Mouse (Mus musculus): ENCODE measurements at regions not wholly inside any gene's neighbourhood (a gene's known extent, or its start where the extent isn't known, plus 50 kb on each side); places are given as distances from the start of the nearest gene placed in this dataset.

DNA sequence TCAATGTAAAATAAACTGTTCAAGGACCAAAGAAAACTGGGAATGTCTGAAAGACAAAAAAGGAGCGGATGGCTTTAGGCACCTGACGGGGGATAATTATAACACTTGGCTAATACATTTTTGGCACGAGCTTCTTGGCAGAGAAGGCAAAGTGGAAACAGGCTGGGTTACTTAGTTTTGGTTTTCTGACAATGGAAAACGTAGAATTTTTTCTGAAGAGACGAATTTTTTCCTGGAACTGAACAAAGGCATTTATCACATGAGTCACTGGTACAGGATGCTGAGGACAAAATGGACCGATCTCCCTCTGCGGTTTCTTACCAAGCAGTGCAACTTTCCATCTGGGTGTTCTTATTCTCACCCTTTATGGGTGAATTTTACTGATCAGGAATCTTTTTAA, 143.2 kb upstream of the Slit3 start:
- Histone ChIP-seq H3K9me3 (ENCODE audit: control insufficient read depth, low read length) (no peaks in the 10 kb centered on the region), H3K4me1 (ENCODE audit: control insufficient read depth, insufficient read depth, low read length) (peaks cover under 1% of the 10 kb centered on the region; the same call in 1 of the 2 replicates), H3K4me2 (replicated peaks; ENCODE audit: low read depth, low read length, severe bottlenecking) (no peak overlapping the region), H3K27me3 (ENCODE audit: control insufficient read depth, insufficient read depth, low read length) (no peaks in the 10 kb centered on the region), H3K36me3 (ENCODE audit: control insufficient read depth, insufficient read depth, low read length) (no peaks in the 10 kb centered on the region), H3K27ac (replicated peaks; ENCODE audit: low read depth, low read length) (no peak overlapping the region), H3K9ac (ENCODE audit: low read depth, low read length, severe bottlenecking) (no peak overlapping the region), H3K4me3 (replicated peaks; ENCODE audit: low read length) (no peak overlapping the region)
- WGBS = 72% methylated on average over 7 of the region's 7 CpGs
- DNase-seq (ENCODE audit: low spot score) (no peak), ATAC-seq (ENCODE audit: low FRiP score, low read depth) (no peak)
- TF ChIP-seq POLR2A (IDR thresholded peaks at IDR 0.05; ENCODE audit: borderline replicate concordance, extremely low read depth, insufficient read depth, insufficient read length) = no peak

DNA sequence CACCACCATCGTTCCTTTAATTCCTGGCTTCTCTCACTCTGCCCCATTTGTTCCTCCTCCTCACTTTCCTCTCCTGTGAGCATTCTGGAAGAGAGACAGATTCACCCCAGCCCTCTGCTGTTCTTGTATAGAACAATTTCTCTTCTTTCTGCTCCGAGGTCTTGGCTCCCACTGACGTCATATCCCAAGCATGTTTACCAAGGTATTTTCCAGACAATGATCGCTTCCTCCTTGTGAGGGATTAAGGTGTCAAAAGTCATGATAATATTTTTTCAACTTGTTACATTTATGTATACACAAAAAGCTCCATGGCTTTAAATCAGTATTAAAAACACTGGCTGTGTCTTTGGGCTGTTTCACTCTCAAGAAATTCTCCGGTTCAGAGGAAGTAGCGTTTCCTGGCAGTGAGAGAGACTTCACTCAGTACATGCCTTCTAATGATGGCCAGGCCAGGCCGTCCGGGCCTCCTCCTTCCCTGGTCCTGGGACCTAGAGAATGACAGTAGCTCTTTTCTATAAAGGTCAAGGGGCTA, 142.4 kb upstream of the Spdl1 start:
- no peak for ATAC-seq (ENCODE audit: low FRiP score, low read depth)

DNA sequence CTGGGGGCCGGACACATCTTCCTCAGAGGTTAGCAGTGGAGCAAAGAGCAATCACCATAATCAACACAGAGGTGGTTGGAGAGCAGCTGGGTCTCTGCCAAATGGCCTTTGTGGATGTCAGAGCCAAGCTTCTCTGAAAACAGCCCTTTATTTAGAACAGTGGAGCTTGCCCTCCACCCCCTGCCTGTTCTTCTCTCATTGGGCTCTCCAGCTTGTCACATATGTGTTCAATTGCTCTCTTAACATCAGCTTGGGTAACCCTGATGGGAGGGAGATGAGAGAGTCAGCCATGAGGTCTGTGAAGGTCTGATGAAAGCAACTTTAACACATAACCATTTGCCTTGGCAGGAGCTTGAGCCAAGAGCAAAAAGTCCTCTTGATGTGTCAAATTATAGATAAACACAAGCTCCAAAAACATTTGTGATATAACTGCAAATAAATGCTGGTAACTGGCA, 140.1 kb upstream of the Spdl1 start:
- WGBS = 19% methylated on average over 1 of the region's 1 CpGs
- no peaks in the 10 kb centered on the region for H3K4me1 ChIP-seq (ENCODE audit: control insufficient read depth, insufficient read depth, low read length)
- DNase-seq (ENCODE audit: low spot score) = no peak
- H3K9me3 ChIP-seq (ENCODE audit: control insufficient read depth, low read length) = no peaks in the 10 kb centered on the region
- no peak overlapping the region for H3K9ac ChIP-seq (ENCODE audit: low read depth, low read length, severe bottlenecking)
- TF ChIP-seq POLR2A (IDR thresholded peaks at IDR 0.05; ENCODE audit: borderline replicate concordance, extremely low read depth, insufficient read depth, insufficient read length) = no peak
- ATAC-seq (ENCODE audit: low FRiP score, low read depth) = no peak
- no peak overlapping the region for H3K27ac ChIP-seq (replicated peaks; ENCODE audit: low read depth, low read length)
- H3K36me3 ChIP-seq (ENCODE audit: control insufficient read depth, insufficient read depth, low read length) = no peaks in the 10 kb centered on the region
- H3K27me3 ChIP-seq (ENCODE audit: control insufficient read depth, insufficient read depth, low read length) = no peaks in the 10 kb centered on the region
- H3K4me2 ChIP-seq (replicated peaks; ENCODE audit: low read depth, low read length, severe bottlenecking) = no peak overlapping the region
- no peak overlapping the region for H3K4me3 ChIP-seq (replicated peaks; ENCODE audit: low read length)

More for the DNA sequence above, 142.4 kb upstream of the Spdl1 start:
- DNase-seq (ENCODE audit: low spot score) = no peak
- no peak for TF ChIP-seq POLR2A (IDR thresholded peaks at IDR 0.05; ENCODE audit: borderline replicate concordance, extremely low read depth, insufficient read depth, insufficient read length)
- no peaks in the 10 kb centered on the region for H3K36me3 ChIP-seq (ENCODE audit: control insufficient read depth, insufficient read depth, low read length)
- WGBS = 70% methylated on average over 8 of the region's 8 CpGs
- H3K9ac ChIP-seq (ENCODE audit: low read depth, low read length, severe bottlenecking) = no peak overlapping the region
- no peaks in the 10 kb centered on the region for H3K4me1 ChIP-seq (ENCODE audit: control insufficient read depth, insufficient read depth, low read length)
- H3K4me3 ChIP-seq (replicated peaks; ENCODE audit: low read length) = no peak overlapping the region
- H3K9me3 ChIP-seq (ENCODE audit: control insufficient read depth, low read length) = no peaks in the 10 kb centered on the region
- no peak overlapping the region for H3K4me2 ChIP-seq (replicated peaks; ENCODE audit: low read depth, low read length, severe bottlenecking)
- H3K27ac ChIP-seq (replicated peaks; ENCODE audit: low read depth, low read length) = no peak overlapping the region
- H3K27me3 ChIP-seq (ENCODE audit: control insufficient read depth, insufficient read depth, low read length) = no peaks in the 10 kb centered on the region

DNA sequence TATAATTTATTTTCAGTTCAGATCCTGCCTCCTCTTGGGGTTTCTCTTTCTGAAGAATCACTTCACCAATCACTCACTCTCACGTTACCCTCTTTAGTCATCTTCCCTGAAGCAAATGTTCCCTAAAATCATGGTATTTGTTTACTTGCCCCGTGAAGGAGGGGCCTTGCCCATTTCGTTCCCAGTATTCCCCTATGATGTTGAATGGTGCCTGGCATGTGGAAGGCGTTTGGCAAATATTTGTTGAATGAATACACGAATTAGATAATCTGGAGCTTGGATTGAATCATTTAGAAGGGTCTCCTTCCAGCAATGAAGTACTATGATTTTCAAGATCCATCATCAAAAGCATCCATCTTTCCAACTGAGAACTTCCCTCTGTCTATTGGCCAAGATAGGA, 139.6 kb upstream of the Spdl1 start:
- no peak for TF ChIP-seq POLR2A (IDR thresholded peaks at IDR 0.05; ENCODE audit: borderline replicate concordance, extremely low read depth, insufficient read depth, insufficient read length)
- Histone ChIP-seq H3K36me3 (ENCODE audit: control insufficient read depth, insufficient read depth, low read length) (no peaks in the 10 kb centered on the region), H3K4me2 (replicated peaks; ENCODE audit: low read depth, low read length, severe bottlenecking) (no peak overlapping the region), H3K4me3 (replicated peaks; ENCODE audit: low read length) (no peak overlapping the region), H3K9ac (ENCODE audit: low read depth, low read length, severe bottlenecking) (no peak overlapping the region), H3K27ac (replicated peaks; ENCODE audit: low read depth, low read length) (no peak overlapping the region), H3K27me3 (ENCODE audit: control insufficient read depth, insufficient read depth, low read length) (no peaks in the 10 kb centered on the region), H3K9me3 (ENCODE audit: control insufficient read depth, low read length) (no peaks in the 10 kb centered on the region), H3K4me1 (ENCODE audit: control insufficient read depth, insufficient read depth, low read length) (no peaks in the 10 kb centered on the region)
- DNase-seq (ENCODE audit: low spot score) = no peak
- no peak for ATAC-seq (ENCODE audit: low FRiP score, low read depth)
- 57% methylated on average over 5 of the region's 5 CpGs for WGBS

DNA sequence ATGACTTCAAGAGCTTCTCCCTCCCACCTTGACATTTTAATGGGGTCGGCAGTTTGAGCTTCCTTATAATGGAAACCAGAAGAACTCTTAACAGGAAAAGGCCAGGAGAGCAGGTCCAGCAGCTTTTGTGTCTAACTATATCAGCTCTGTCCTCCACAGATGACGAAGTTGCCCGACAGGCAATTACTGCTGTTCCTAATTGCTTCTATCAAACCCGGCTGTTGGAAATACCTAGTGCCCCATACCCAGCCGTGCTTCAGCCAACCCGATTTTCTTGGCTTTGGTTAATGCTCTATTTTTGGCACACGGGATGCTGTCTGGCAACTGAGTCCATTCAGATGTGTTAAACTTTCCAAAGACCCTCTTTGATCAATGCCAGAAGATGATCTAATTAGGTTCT, 125.8 kb upstream of the Spdl1 start:
- DNase-seq (ENCODE audit: low spot score) (no peak), ATAC-seq (ENCODE audit: low FRiP score, low read depth) (no peak)
- 0 out of 2 replicates have a peak, but pooled peaks cover 3% of the 10 kb centered on the region for H3K4me1 ChIP-seq (ENCODE audit: control insufficient read depth, insufficient read depth, low read length)
- no peaks in the 10 kb centered on the region for H3K36me3 ChIP-seq (ENCODE audit: control insufficient read depth, insufficient read depth, low read length)
- no peak for TF ChIP-seq POLR2A (IDR thresholded peaks at IDR 0.05; ENCODE audit: borderline replicate concordance, extremely low read depth, insufficient read depth, insufficient read length)
- H3K27ac ChIP-seq (replicated peaks; ENCODE audit: low read depth, low read length) = no peak overlapping the region
- H3K9me3 ChIP-seq (ENCODE audit: control insufficient read depth, low read length) = no peaks in the 10 kb centered on the region
- H3K9ac ChIP-seq (ENCODE audit: low read depth, low read length, severe bottlenecking) = no peak overlapping the region
- no peak overlapping the region for H3K4me2 ChIP-seq (replicated peaks; ENCODE audit: low read depth, low read length, severe bottlenecking)
- no peaks in the 10 kb centered on the region for H3K27me3 ChIP-seq (ENCODE audit: control insufficient read depth, insufficient read depth, low read length)
- 19% methylated on average over 7 of the region's 7 CpGs for WGBS
- H3K4me3 ChIP-seq (replicated peaks; ENCODE audit: low read length) = no peak overlapping the region

Measured in limb, embryonic 14.5 days (tissue).